Mouse (Mus musculus) stomach, embryonic 16.5 days (tissue): Measurements from ENCODE around the gene Mre11a. TPM values are rescaled to one million over a fixed set of nuclear protein-coding genes. Genes with fewer than 3 reads are reported as not detected.

Experiments
- ATAC-seq: fragments of 200-750 bp; cut with Nextera tagmentation; 2 replicates; pipeline ENCODE4 v1.8.0; 2017; ENCODE audit warnings: moderate number of reproducible peaks, moderate TSS enrichment; ENCODE audit not compliant: insufficient read depth, low FRiP score
- H3K27ac ChIP-seq: fragments of 300-500 bp; sonication (generic); 2 replicates; pipeline ENCODE4 v1.5.1; 2014; ENCODE audit warnings: low read length
- H3K27me3 ChIP-seq: fragments of 300-500 bp; sonication (generic); 2 replicates; pipeline ENCODE4 v1.6.1; 2014; ENCODE audit warnings: low read length, control low read depth, mixed read lengths; ENCODE audit not compliant: control insufficient read depth, insufficient read depth
- H3K36me3 ChIP-seq: fragments of 300-500 bp; sonication (generic); 2 replicates; pipeline ENCODE4 v1.6.1; 2014; ENCODE audit warnings: low read length; ENCODE audit not compliant: control insufficient read depth, insufficient read depth
- H3K4me1 ChIP-seq: fragments of 300-500 bp; sonication (generic); 2 replicates; pipeline ENCODE4 v1.6.1; 2014; ENCODE audit warnings: low read length, control low read depth, mixed read lengths; ENCODE audit not compliant: control insufficient read depth, insufficient read depth
- H3K4me2 ChIP-seq: fragments of 300-500 bp; sonication (generic); 2 replicates; pipeline ENCODE4 v1.6.1; 2014; ENCODE audit warnings: low read depth, low read length, mixed read lengths
- H3K4me3 ChIP-seq: fragments of 300-500 bp; sonication (generic); replicated peaks from 2 replicates; pipeline ENCODE4 v1.5.1; 2014; ENCODE audit warnings: mild to moderate bottlenecking, low read length
- H3K9ac ChIP-seq: fragments of 300-500 bp; sonication (generic); 2 replicates; pipeline ENCODE4 v1.6.1; 2014; ENCODE audit warnings: low read length
- H3K9me3 ChIP-seq: fragments of 300-500 bp; sonication (generic); replicated peaks from 2 replicates; pipeline ENCODE4 v1.6.1; 2016; ENCODE audit warnings: low read length, control low read depth; ENCODE audit not compliant: control insufficient read depth
- WGBS: fragments of 180-500 bp; shearing (Covaris S2); extraction: QIAGEN DNeasy Blood & Tissue Kit; methylation state at CpG from one replicate; pipeline ENCODE4 v1.1.7; 2014; 5-methylcytosine and 5-hydroxymethylcytosine counted together
- polyA plus RNA-seq: library from polyadenylated mRNA; unstranded; fragments of >200 nt; fragmentation: Nextera tagmentation; extraction: Ambion mirVana; gene quantifications from 2 replicates; pipeline ENCODE4 v1.2.1, GENCODE M21; 2015

Mre11a gene
- 21.9 and 22.5 TPM in 2 replicates for polyA plus RNA-seq

- H3K4me2 ChIP-seq, result peak within 1 kb of the TSS; percentile 90
- peak; percentile 99 for ATAC-seq
- WGBS, result under 1% methylated on average over 62 of the region's 62 CpGs
- H3K27ac ChIP-seq, result peak within 1 kb of the TSS; percentile 98
- H3K27me3 ChIP-seq, result no peaks in the 10 kb centered on the region
- 0 out of 2 replicates have a peak, but pooled peaks cover 4% of the 10 kb centered on the region for H3K36me3 ChIP-seq
- no peaks in the 10 kb centered on the region for H3K9me3 ChIP-seq
- H3K4me3 ChIP-seq, result peak within 1 kb of the TSS; percentile 66
- 0 out of 2 replicates have a peak, but pooled peaks cover 4% of the 10 kb centered on the region for H3K4me1 ChIP-seq
- H3K9ac ChIP-seq, result peak within 1 kb of the TSS; percentile 84
Observed at GRCm38 (mm10) chr9:14784039-14785002, at the start of gene Mre11a, which contains the start of gene Ankrd49. Gene Mre11a (plus strand): TSS chr9:14784654. Gene Ankrd49 (minus strand): TSS chr9:14784856.

- ATAC-seq, result no peak
- H3K4me2 ChIP-seq, result no peak overlapping the region
- no peak overlapping the region for H3K27ac ChIP-seq
- no peaks in the 10 kb centered on the region for H3K9me3 ChIP-seq
- no peaks in the 10 kb centered on the region for H3K36me3 ChIP-seq
- no peak overlapping the region for H3K4me3 ChIP-seq
- WGBS, result 59% methylated on average over 4 of the region's 4 CpGs
- no peaks in the 10 kb centered on the region for H3K4me1 ChIP-seq
- no peaks in the 10 kb centered on the region for H3K27me3 ChIP-seq
- no peak overlapping the region for H3K9ac ChIP-seq
Observed at GRCm38 (mm10) chr9:14739498-14740150, 44.8 kb upstream of the Mre11a start.

GRCm38 (mm10) chr9:14740151-14740924 is 44.1 kb upstream of the Mre11a start, which contains the start of gene Piwil4:
Gene Piwil4 (minus strand): TSS chr9:14740733.
- WGBS, result 80% methylated on average over 19 of the region's 19 CpGs

GRCm38 (mm10) chr9:14750901-14751502 is 33.5 kb upstream of the Mre11a start:
- H3K9me3 ChIP-seq, result no peaks in the 10 kb centered on the region
- H3K27ac ChIP-seq, result 0 out of 2 replicates have a peak overlapping the region, but pooled peaks have one; percentile 54
- ATAC-seq, result no peak
- H3K27me3 ChIP-seq, result no peaks in the 10 kb centered on the region
- H3K36me3 ChIP-seq, result no peaks in the 10 kb centered on the region
- peak overlapping the region; percentile 62 for H3K4me3 ChIP-seq
- H3K4me2 ChIP-seq, result peak overlapping the region; percentile 99
- WGBS, result 60% methylated on average over 42 of the region's 42 CpGs
- peak overlapping the region; percentile 83 for H3K9ac ChIP-seq
- peaks cover 5% of the 10 kb centered on the region for H3K4me1 ChIP-seq

More at GRCm38 (mm10) chr9:14740151-14740924, 44.1 kb upstream of the Mre11a start, which contains the start of gene Piwil4:
- H3K4me1 ChIP-seq, result no peaks in the 10 kb centered on the region
- H3K27me3 ChIP-seq, result no peaks in the 10 kb centered on the region
- no peak for ATAC-seq
- H3K9ac ChIP-seq, result no peak within 1 kb of the TSS
- no peaks in the 10 kb centered on the region for H3K9me3 ChIP-seq
- no peak within 1 kb of the TSS for H3K4me2 ChIP-seq
- no peak within 1 kb of the TSS for H3K27ac ChIP-seq
- H3K4me3 ChIP-seq, result no peak within 1 kb of the TSS
- H3K36me3 ChIP-seq, result no peaks in the 10 kb centered on the region

GRCm38 (mm10) chr9:14751503-14752000 is 32.9 kb upstream of the Mre11a start:
- no peaks in the 10 kb centered on the region for H3K27me3 ChIP-seq
- H3K9ac ChIP-seq, result peak overlapping the region; percentile 83
- H3K4me1 ChIP-seq, result peaks cover 5% of the 10 kb centered on the region
- ATAC-seq, result peak; percentile 48
- H3K4me2 ChIP-seq, result peak overlapping the region; percentile 99
- no peaks in the 10 kb centered on the region for H3K9me3 ChIP-seq
- peak overlapping the region; percentile 54; the same call in 1 of the 2 replicates for H3K27ac ChIP-seq
- under 1% methylated on average over 50 of the region's 50 CpGs for WGBS
- H3K4me3 ChIP-seq, result peak overlapping the region; percentile 62
- no peaks in the 10 kb centered on the region for H3K36me3 ChIP-seq

GRCm38 (mm10) chr9:14752001-14752522 is 32.4 kb upstream of the Mre11a start, which contains the start of gene Fut4:
Gene Fut4 (minus strand): TSS chr9:14752393.
- Histone ChIP-seq H3K27me3 (no peaks in the 10 kb centered on the region), H3K9ac (peak within 1 kb of the TSS; percentile 83), H3K4me1 (peaks cover 5% of the 10 kb centered on the region), H3K4me2 (peak within 1 kb of the TSS; percentile 99), H3K9me3 (no peaks in the 10 kb centered on the region), H3K27ac (peak within 1 kb of the TSS; percentile 54), H3K4me3 (peak within 1 kb of the TSS; percentile 62), H3K36me3 (no peaks in the 10 kb centered on the region)
- ATAC-seq, result peak; percentile 84
- WGBS, result 0% methylated on average over 28 of the region's 28 CpGs

- ATAC-seq, result no peak
- no peaks in the 10 kb centered on the region for H3K36me3 ChIP-seq
- no peaks in the 10 kb centered on the region for H3K27me3 ChIP-seq
- no peak overlapping the region for H3K4me3 ChIP-seq
- no peak overlapping the region for H3K9ac ChIP-seq
- no peak overlapping the region for H3K27ac ChIP-seq
- peaks cover 5% of the 10 kb centered on the region for H3K4me1 ChIP-seq
- no peak overlapping the region for H3K4me2 ChIP-seq
- no peaks in the 10 kb centered on the region for H3K9me3 ChIP-seq
Observed at GRCm38 (mm10) chr9:14753947-14754346, 30.5 kb upstream of the Mre11a start.

- no peaks in the 10 kb centered on the region for H3K9me3 ChIP-seq
- ATAC-seq, result no peak
- H3K4me3 ChIP-seq, result no peak overlapping the region
- H3K4me2 ChIP-seq, result no peak overlapping the region
- H3K9ac ChIP-seq, result no peak overlapping the region
- no peak overlapping the region for H3K27ac ChIP-seq
- H3K27me3 ChIP-seq, result no peaks in the 10 kb centered on the region
- H3K4me1 ChIP-seq, result peaks cover 5% of the 10 kb centered on the region
- 68% methylated on average over 3 of the region's 3 CpGs for WGBS
- no peaks in the 10 kb centered on the region for H3K36me3 ChIP-seq
Observed at GRCm38 (mm10) chr9:14754469-14754868, 30.0 kb upstream of the Mre11a start.
